Mouse (Mus musculus) heart, adult 2 months (tissue): Measurements from ENCODE around the gene Atg7. TPM values are rescaled to one million over a fixed set of nuclear protein-coding genes. Genes with fewer than 3 reads are reported as not detected.

ENCODE experiments used
- DNase-seq, 2 experiments: peaks; one replicate each; pipeline ENCODE4 v3.0.0; 2021
- H3K27ac ChIP-seq: fragments of 200-600 bp; 2 replicates; pipeline ENCODE4 v1.8.1; 2022
- H3K27me3 ChIP-seq: fragments of 200-500 bp; 2 replicates; pipeline ENCODE4 v1.6.1; 2012; ENCODE audit warnings: mild to moderate bottlenecking, low read length, inconsistent platforms, mixed read lengths; ENCODE audit not compliant: control insufficient read depth, insufficient read depth
- H3K36me3 ChIP-seq: fragments of 200-500 bp; 2 replicates; pipeline ENCODE4 v1.6.1; 2012; ENCODE audit warnings: low read length, inconsistent platforms; ENCODE audit not compliant: control insufficient read depth, insufficient read depth
- H3K4me1 ChIP-seq: fragments of 200-500 bp; 2 replicates; pipeline ENCODE4 v1.6.1; 2011; ENCODE audit warnings: low read length; ENCODE audit not compliant: control insufficient read depth, insufficient read depth
- H3K4me3 ChIP-seq: fragments of 200-600 bp; 2 replicates; pipeline ENCODE4 v1.8.1; 2022
- H3K79me2 ChIP-seq: fragments of 200-500 bp; replicated peaks from 2 replicates; pipeline ENCODE4 v1.6.1; 2012; ENCODE audit warnings: mild to moderate bottlenecking, inconsistent platforms, low read length, moderate library complexity, mixed read lengths; ENCODE audit not compliant: control insufficient read depth, insufficient read depth
- H3K9ac ChIP-seq: fragments of 200-500 bp; 2 replicates; pipeline ENCODE4 v1.6.1; 2012; ENCODE audit warnings: low read depth, mild to moderate bottlenecking, control low read depth, inconsistent platforms, low read length, mixed read lengths
- CTCF ChIP-seq: fragments of 200-600 bp; IDR thresholded peaks from 2 replicates; pipeline ENCODE4 v1.8.1; 2022; ENCODE audit warnings: antibody characterized with exemption, mild to moderate bottlenecking, moderate library complexity
- EP300 ChIP-seq: fragments of 200-500 bp; IDR thresholded peaks from 2 replicates; pipeline ENCODE4 v1.6.1; 2011; ENCODE audit warnings: low read depth, low read length, control low read depth; ENCODE audit not compliant: insufficient read depth
- POLR2A ChIP-seq: fragments of 200-500 bp; IDR thresholded peaks from 2 replicates; pipeline ENCODE4 v1.6.1; 2011; ENCODE audit warnings: mild to moderate bottlenecking, low read depth, low read length, control low read depth; ENCODE audit not compliant: insufficient read depth
- WGBS: fragments of 180-500 bp; shearing (Covaris S2); methylation state at CpG from one replicate; pipeline ENCODE4 v1.1.7; 2018; 5-methylcytosine and 5-hydroxymethylcytosine counted together
- intact Hi-C: fragments of 180-260 bp; cut with DNase I; formaldehyde crosslinking; loops from one replicate; pipeline ENCODE4 v1.15.1; 2025
- polyA plus RNA-seq: library from polyadenylated mRNA; depleted of rRNA; stranded (reverse); fragments of >200 nt; gene quantifications from 2 replicates; pipeline ENCODE4 v1.2.3, GENCODE M21; 2012
- total RNA-seq, 2 experiments: library from RNA; stranded (reverse); gene quantifications; 2 replicates each; pipeline ENCODE4 v1.2.3; 2021

Gene Atg7
- total and polyA plus RNA-seq, 3 experiments: 9.9 to 11.1 (median 10.7) TPM

DNA sequence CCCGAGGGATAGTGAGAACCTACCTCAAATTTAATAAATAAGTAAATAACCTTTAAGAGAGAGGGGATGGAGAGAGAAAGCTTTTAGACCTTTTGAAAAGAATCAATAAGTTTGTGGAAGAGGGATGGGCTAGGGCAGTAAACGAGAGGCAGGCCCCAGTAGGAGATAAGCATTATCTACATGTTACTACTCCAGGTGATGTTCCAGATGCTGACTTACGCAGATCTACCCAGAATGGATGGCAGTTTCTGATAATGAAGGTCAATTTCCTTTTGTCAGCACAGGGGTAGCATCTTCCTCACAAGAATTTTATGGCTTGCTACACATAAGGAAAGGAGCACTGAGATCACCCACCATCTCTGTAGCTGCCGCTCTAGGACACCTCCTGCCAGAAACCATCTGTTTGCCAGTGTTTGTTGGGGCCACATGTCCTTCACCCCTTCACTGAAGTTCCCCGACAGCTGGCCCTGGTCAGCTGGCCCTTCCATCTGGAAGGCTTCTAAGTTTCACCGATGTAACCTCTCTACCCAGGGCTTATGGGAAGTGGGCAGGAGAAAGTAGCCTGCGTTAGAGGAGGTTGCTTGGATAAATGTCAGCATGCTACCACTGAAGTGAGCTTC lies 152.9 kb downstream of the Atg7 start:
- Histone ChIP-seq H3K36me3 (no peaks in the 10 kb centered on the region), H3K27me3 (no peaks in the 10 kb centered on the region), H3K79me2 (no peaks in the 10 kb centered on the region), H3K4me1 (no peaks in the 10 kb centered on the region; the same call in 1 of the 2 replicates), H3K27ac (no peak overlapping the region), H3K4me3 (no peak overlapping the region), H3K9ac (no peak overlapping the region)
- TF ChIP-seq EP300: no peak
- TF ChIP-seq CTCF: no peak
- TF ChIP-seq POLR2A: no peak
- DNase-seq: no peak
- intact Hi-C loops: no loop called here
- WGBS: 94% methylated on average over 7 of the region's 7 CpGs

DNA sequence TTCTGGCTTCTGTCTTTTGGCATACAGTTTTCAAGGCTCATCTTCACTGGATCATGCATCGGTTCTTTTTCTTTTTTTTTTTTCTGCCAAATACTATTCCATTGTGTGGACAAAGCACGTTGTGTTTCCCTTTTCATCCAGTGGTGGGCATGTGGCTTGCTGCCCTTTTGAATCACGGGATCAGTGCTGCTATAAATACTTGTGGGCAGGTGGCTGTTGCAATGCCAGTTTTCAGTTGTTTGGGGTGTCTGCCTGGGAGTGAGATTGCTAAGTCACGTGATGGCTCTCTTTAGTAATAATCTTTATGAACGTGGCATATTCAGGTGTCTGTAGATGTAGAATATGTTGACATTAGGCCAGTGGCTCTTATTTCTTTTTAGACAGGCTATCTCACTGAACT lies 155.0 kb downstream of the Atg7 start:
- Histone ChIP-seq H3K4me1 (no peaks in the 10 kb centered on the region; the same call in 1 of the 2 replicates), H3K27me3 (no peaks in the 10 kb centered on the region), H3K36me3 (no peaks in the 10 kb centered on the region), H3K27ac (no peak overlapping the region), H3K79me2 (no peaks in the 10 kb centered on the region), H3K9ac (no peak overlapping the region), H3K4me3 (no peak overlapping the region)
- intact Hi-C loops: no loop called here
- DNase-seq: no peak
- 49% methylated on average over 5 of the region's 5 CpGs for WGBS
- no peak for TF ChIP-seq POLR2A
- TF ChIP-seq CTCF: no peak

DNA sequence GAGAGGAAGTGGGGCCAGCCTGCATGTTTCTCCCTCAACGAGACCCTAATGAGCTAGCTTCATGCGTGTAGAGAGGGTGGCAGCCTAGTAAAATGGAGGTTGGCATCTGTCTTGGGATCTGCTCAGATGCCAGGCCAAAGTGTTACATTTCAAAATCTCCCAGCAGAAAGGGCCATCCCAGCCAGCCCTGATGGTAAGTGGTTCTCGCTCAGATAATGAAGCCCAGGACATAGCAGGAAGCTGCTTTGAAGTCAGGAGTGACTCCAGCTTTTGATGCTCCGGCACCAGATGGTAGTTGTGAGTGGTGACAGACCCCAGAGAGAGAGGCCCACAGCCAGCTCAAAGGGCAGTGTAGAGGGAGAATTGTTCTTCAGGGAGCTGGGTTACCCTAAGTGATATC lies 155.8 kb downstream of the Atg7 start:
- Histone ChIP-seq H3K27ac (no peak overlapping the region), H3K4me1 (no peaks in the 10 kb centered on the region; the same call in 1 of the 2 replicates), H3K9ac (no peak overlapping the region), H3K27me3 (no peaks in the 10 kb centered on the region), H3K4me3 (no peak overlapping the region), H3K36me3 (no peaks in the 10 kb centered on the region), H3K79me2 (no peaks in the 10 kb centered on the region)
- no peak for DNase-seq
- intact Hi-C loops: no loop called here
- TF ChIP-seq EP300 (no peak), CTCF (no peak), POLR2A (no peak)
- WGBS: 74% methylated on average over 4 of the region's 4 CpGs

DNA sequence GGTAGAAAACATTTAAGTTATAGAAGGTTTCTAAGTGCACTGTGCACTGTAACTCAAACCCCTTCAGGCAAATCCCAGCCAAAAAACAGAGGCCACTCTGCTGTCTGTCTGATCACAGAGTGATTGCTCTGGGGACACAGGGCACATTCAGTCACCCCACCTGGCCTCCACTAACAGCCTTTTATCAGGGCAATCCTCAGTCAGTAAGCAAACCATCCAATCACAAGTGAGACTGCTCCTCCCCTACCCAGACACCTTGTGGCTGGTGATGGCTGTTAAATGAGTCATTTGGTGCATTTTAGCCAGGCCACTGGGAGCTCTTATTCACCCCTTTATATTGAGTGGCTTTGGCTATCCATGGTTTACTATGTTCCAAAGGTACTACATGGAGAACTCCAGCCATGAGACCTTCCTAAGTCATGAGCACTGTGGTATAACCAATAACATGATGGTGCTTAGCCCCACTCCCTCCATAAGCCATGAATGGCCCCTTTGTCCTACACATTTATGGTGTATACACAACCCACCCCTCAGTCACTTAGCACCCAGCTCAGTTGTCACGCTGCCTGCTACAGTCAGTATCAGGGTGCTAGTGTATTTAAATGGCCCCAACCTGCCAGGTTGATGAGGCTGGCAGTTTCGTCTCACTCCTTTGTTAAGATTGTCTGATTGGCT lies 157.5 kb downstream of the Atg7 start:
- Histone ChIP-seq H3K36me3 (no peaks in the 10 kb centered on the region), H3K27ac (no peak overlapping the region), H3K27me3 (no peaks in the 10 kb centered on the region), H3K9ac (no peak overlapping the region), H3K79me2 (no peaks in the 10 kb centered on the region), H3K4me3 (no peak overlapping the region), H3K4me1 (no peaks in the 10 kb centered on the region; the same call in 1 of the 2 replicates)
- no peak for DNase-seq
- 77% methylated on average over 2 of the region's 2 CpGs for WGBS
- TF ChIP-seq CTCF (no peak), POLR2A (no peak), EP300 (no peak)
- intact Hi-C loops: no loop called here

DNA sequence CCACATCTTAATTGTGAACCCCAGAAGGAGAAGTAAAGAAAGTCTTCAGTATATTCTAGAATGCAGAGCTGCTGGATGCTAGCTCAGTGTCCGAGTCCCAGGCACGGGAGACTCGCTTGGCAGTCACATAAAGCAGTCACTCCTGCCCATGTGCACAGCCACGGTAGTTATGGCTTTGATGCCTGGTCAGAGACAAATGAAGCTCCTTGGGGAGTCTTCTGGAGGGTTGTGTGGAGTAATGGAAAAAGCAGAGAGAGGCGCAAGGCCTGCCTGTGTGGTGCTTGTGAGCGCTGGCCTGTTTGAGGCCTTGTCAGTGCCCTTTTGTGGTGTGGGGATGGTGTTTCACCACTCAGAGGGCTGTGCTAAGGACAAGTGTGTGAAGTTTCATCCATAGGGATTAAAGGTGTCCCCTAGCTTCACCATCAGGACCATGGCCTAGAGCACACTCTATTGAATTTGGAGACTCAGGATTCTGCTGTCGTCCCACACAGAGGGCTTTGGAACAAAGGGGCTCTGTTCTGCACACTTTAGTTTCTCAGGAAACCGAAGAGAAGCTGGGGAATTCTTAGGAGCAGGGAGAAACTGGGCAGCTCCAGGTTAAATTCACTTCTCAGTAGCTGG lies 161.1 kb downstream of the Atg7 start:
- no peak for TF ChIP-seq CTCF
- no peak for TF ChIP-seq EP300
- TF ChIP-seq POLR2A: no peak
- Histone ChIP-seq H3K4me1 (no peaks in the 10 kb centered on the region), H3K4me3 (no peak overlapping the region), H3K9ac (no peak overlapping the region), H3K36me3 (no peaks in the 10 kb centered on the region), H3K27ac (no peak overlapping the region), H3K27me3 (no peaks in the 10 kb centered on the region), H3K79me2 (no peaks in the 10 kb centered on the region)
- intact Hi-C loops: no loop called here
- DNase-seq: no peak
- WGBS: 75% methylated on average over 8 of the region's 8 CpGs

DNA sequence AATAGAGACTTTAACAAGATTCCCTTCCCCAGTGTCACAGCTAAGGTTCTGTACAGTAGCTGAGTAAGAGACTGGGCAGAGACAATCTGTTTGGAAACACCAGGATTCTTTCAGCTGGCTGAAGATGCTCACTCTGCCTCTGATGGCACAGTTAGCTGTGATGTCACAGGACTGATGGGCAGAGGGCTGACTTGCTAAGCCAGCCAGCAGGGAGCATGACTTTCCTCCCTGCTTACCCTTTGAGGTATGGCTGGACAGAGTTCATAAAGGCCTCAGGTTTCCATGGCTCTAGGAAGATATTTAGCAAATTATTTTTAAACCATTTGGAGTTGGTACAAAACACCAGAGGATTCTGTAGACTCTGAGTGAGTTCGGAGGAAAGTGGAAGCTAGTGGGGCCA lies 162.0 kb downstream of the Atg7 start:
- WGBS: 52% methylated on average over 1 of the region's 1 CpGs
- Histone ChIP-seq H3K36me3 (no peaks in the 10 kb centered on the region), H3K27me3 (no peaks in the 10 kb centered on the region), H3K4me1 (peaks cover 1% of the 10 kb centered on the region; the same call in 1 of the 2 replicates), H3K79me2 (no peaks in the 10 kb centered on the region), H3K27ac (no peak overlapping the region), H3K4me3 (no peak overlapping the region), H3K9ac (no peak overlapping the region)
- intact Hi-C loops: no loop called here
- TF ChIP-seq EP300 (no peak), POLR2A (no peak), CTCF (no peak)
- no peak for DNase-seq
